Mouse (Mus musculus) olfactory bulb, adult 2 months (tissue): ENCODE data around the gene Insl3. TPM values are rescaled to one million over a fixed set of nuclear protein-coding genes. Genes with fewer than 3 reads are reported as not detected.
A peak's percentile ranks its signal among the peaks of the same experiment; 100 is the strongest.
"Not testable (repeated sequence)": the region's sequence is repeated elsewhere in the genome, so short reads cannot be mapped to it uniquely, and the experiment has no call there.

Experiments used
- H3K27ac ChIP-seq: fragments of 200-500 bp; 2 replicates; pipeline ENCODE4 v1.5.1; 2012; ENCODE audit warnings: low read depth, low read length; ENCODE audit not compliant: insufficient read depth
- H3K4me1 ChIP-seq: fragments of 200-500 bp; 2 replicates; pipeline ENCODE4 v1.6.1; 2012; ENCODE audit warnings: low read length; ENCODE audit not compliant: control insufficient read depth, insufficient read depth
- H3K4me3 ChIP-seq: fragments of 200-500 bp; 2 replicates; pipeline ENCODE4 v1.5.1; 2012; ENCODE audit warnings: mild to moderate bottlenecking, low read depth, low read length, moderate library complexity; ENCODE audit not compliant: insufficient read depth
- CTCF ChIP-seq: fragments of 200-500 bp; IDR thresholded peaks from 2 replicates; pipeline ENCODE4 v1.5.1; 2012; ENCODE audit warnings: low read depth, mild to moderate bottlenecking, low read length, moderate library complexity; ENCODE audit not compliant: insufficient read depth
- POLR2A ChIP-seq: fragments of 200-500 bp; IDR thresholded peaks from 2 replicates; pipeline ENCODE4 v1.6.1; 2012; ENCODE audit warnings: mild to moderate bottlenecking, low read depth, low read length, moderate library complexity; ENCODE audit not compliant: insufficient read depth
- WGBS: fragments of 180-500 bp; shearing (Covaris S2); methylation state at CpG from one replicate; pipeline ENCODE4 v1.1.7; 2018; 5-methylcytosine and 5-hydroxymethylcytosine counted together
- polyA plus RNA-seq: library from polyadenylated mRNA; stranded (reverse); fragments of >200 nt; gene quantifications from 2 replicates; pipeline ENCODE4 v1.2.4, GENCODE M21; 2012; ENCODE audit warnings: low replicate concordance; ENCODE audit not compliant: missing spikeins, insufficient read depth, insufficient read length

Gene Insl3
- polyA plus RNA-seq, 1 experiment = not detected

GRCm38 (mm10) chr8:71684701-71685100, 4.3 kb upstream of the Insl3 start:
- WGBS = 20% methylated on average over 10 of the region's 10 CpGs

GRCm38 (mm10) chr8:71685573-71685972, 3.4 kb upstream of the Insl3 start:
- TF ChIP-seq POLR2A (no peak), CTCF (0 out of 2 replicates have a peak, but pooled peaks have one; percentile 21)
- Histone ChIP-seq H3K27ac (no peak overlapping the region), H3K4me3 (peak overlapping the region; percentile 14), H3K4me1 (peaks cover 20% of the 10 kb centered on the region)
- 5% methylated on average over 29 of the region's 29 CpGs for WGBS

More at GRCm38 (mm10) chr8:71684701-71685100, 4.3 kb upstream of the Insl3 start:
- Histone ChIP-seq H3K4me3 (no peak overlapping the region), H3K27ac (no peak overlapping the region), H3K4me1 (peaks cover 20% of the 10 kb centered on the region)
- TF ChIP-seq POLR2A = no peak
- TF ChIP-seq CTCF = no peak

GRCm38 (mm10) chr8:71686143-71686734, 2.8 kb upstream of the Insl3 start:
- peak overlapping the region; percentile 14; the same call in 1 of the 2 replicates for H3K4me3 ChIP-seq
- H3K4me1 ChIP-seq = peaks cover 20% of the 10 kb centered on the region
- no peak for TF ChIP-seq CTCF
- TF ChIP-seq POLR2A = no peak
- WGBS = 10% methylated on average over 23 of the region's 23 CpGs
- H3K27ac ChIP-seq = no peak overlapping the region

GRCm38 (mm10) chr8:71687616-71688015, 1.4 kb upstream of the Insl3 start:
- no peak for TF ChIP-seq CTCF
- no peak for TF ChIP-seq POLR2A

GRCm38 (mm10) chr8:71692509-71692908, 3.5 kb downstream of the Insl3 start:
- no peak overlapping the region for H3K27ac ChIP-seq
- no peak overlapping the region for H3K4me3 ChIP-seq
- WGBS = 3% methylated on average over 30 of the region's 30 CpGs
- no peak for TF ChIP-seq POLR2A
- no peak for TF ChIP-seq CTCF
- H3K4me1 ChIP-seq = peaks cover 13% of the 10 kb centered on the region

More at GRCm38 (mm10) chr8:71687616-71688015, 1.4 kb upstream of the Insl3 start:
- Histone ChIP-seq H3K4me3 (no peak overlapping the region), H3K4me1 (peaks cover 20% of the 10 kb centered on the region), H3K27ac (no peak overlapping the region)
- 17% methylated on average over 8 of the region's 8 CpGs for WGBS

GRCm38 (mm10) chr8:71693166-71694041, 4.4 kb downstream of the Insl3 start:
- no peak overlapping the region for H3K27ac ChIP-seq
- TF ChIP-seq CTCF = no peak
- no peak for TF ChIP-seq POLR2A
- WGBS = 9% methylated on average over 68 of the region's 68 CpGs
- H3K4me3 ChIP-seq = peak overlapping the region; percentile 6
- H3K4me1 ChIP-seq = peaks cover 13% of the 10 kb centered on the region

- not testable (repeated sequence) for H3K27ac ChIP-seq, H3K4me3 ChIP-seq
- peaks cover 12% of the 10 kb centered on the region for H3K4me1 ChIP-seq
- 0 out of 2 replicates have a peak, but pooled peaks have one; percentile 13 for TF ChIP-seq CTCF
- WGBS = 61% methylated on average over 12 of the region's 12 CpGs
Measured at GRCm38 (mm10) chr8:71695456-71695855, 6.4 kb downstream of the Insl3 start.

GRCm38 (mm10) chr8:71700493-71701269, 11.7 kb downstream of the Insl3 start:
- H3K4me1 ChIP-seq = peaks cover 16% of the 10 kb centered on the region
- WGBS = 22% methylated on average over 29 of the region's 29 CpGs
- H3K4me3 ChIP-seq = no peak overlapping the region; the same call in 1 of the 2 replicates
- no peak overlapping the region for H3K27ac ChIP-seq
- TF ChIP-seq CTCF = no peak
- TF ChIP-seq POLR2A = no peak
